Mouse (Mus musculus) mouse embryonic stem cell (cell line): ENCODE data around the gene Pnmt.

Source experiments
- in situ Hi-C, 2 experiments: fragments of 300-500 bp; cut with MboI; formaldehyde crosslinking; loops; 1 replicate in 1 of 2; 3 replicates in 1 of 2; pipeline ENCODE4 v1.14.3; 2019 to 2020; ENCODE audit warnings: low sequenced_read_pairs in 2 of 2, low pct_unique_long_range_greater_than_20kb in 1 of 2, mixed read lengths in 1 of 2; ENCODE audit not compliant: unreplicated experiment in 1 of 2

Gene Pnmt

DNA sequence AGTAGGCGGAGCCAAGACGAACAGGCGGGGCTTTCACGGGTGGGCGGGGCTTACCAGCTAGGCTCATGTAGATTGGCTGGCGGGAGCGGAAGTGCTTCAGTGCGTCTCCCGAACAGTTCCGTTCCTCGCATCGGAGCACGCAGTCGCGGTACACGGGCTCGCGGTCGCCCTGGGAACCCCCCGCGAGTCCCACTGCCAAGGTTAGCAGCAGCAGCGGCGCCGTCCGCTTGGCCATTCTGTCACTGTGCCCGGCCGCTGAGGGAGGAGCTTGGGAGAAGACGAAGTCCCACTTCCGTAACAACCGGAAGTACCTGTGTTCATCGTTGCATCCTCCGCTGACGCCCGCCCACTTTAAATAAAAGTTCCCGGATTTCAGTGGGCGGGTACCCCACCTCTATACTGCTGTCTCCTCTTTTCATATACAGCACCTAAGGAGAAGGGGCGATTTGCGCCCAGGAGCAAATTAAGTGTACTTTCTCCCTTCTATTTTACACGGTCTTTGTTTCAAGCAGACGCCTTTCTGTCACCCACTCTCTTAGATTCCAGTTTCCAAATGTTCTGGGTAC is 14.0 kb downstream of the Pnmt start, which contains the start of gene Pgap3:
TSS of gene Pgap3 (minus strand) at position 330 of the 566 bp plus-strand sequence.
- in situ Hi-C loops, result no loop called here

DNA sequence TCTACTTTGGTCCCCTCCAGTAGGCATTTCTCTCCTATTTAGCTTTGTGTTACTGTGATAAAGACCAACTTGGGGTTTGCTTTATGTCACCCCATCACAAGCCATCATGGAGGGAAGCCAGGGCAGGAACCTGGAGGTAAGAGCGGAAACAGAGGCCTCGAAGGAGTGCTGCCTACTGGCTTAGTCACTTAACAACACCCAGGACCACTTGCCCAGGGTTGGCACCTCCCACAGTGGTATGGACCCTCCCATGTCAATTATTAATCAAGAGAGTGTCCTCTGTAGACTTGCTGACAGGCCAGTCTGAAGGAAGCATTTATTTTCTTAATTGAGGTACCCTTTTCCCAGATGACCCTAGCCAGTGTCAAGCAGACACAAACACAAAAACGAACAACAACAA is 14.6 kb downstream of the Pnmt start:
- in situ Hi-C loops, result no loop called here

DNA sequence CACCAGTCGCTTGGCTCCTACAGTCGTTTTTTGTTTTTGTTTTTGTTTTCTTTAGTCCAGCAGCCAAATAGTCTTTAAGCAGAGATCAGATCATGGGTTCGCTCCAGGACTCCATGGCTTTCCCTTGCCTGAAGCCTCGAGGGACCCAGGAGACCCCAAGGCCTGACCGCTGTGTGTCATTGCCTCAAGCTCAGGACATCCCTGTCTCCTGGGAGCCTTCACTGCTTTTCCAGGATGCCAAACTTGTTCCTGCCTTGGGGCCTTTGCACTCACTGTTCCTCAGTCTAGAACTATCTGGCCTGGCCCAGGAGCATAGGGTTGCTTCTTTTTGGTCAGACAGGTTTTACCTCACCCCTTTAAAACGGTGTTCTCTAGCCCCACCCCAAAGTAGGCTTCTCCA is 20.4 kb downstream of the Pnmt start:
- in situ Hi-C loops, result no loop called here

DNA sequence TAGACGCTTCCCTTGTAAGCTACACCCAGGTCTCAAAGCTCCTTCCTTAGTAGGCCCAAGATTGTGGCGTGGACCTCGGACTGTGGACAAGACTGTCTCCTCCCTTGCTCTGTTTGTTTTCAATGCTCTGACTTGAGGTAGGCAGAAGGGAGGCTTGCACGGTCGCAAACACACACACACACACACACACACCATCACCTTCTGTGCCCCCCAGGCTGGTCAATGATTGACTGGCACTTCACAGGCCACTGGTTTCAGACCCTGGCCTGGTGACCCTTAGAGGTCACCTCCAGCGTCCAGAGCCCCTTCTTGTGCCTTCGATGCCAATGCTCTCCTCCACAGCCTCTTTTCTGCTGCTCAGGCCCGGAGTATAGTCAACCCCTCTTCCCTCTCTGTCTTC is 22.6 kb downstream of the Pnmt start:
- in situ Hi-C loops, result no loop called here

DNA sequence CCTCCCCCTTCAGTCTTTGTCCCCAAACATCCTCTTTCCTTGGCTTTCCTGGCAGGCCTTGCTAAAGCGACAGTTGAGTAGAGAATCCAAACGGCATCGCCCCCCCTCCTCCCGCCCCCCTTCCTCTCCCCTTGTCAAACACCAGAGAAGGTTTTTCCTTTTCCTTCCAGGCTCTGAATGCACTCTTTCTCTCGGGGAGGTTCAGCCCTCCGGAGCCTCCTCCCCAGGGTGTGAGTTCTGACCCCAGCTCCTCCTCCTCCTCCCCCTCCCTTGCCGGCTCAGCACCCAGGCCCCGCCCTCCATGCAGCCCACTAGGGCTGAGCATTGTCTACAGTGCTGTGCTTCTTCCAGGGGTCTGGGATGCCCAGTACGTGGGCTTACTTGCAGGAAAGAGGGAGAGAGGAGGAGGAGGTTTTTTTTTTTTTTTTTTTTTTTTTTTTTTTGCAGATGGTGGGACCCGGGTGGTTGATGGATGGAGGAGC is 23.1 kb downstream of the Pnmt start:
- in situ Hi-C loops, result no loop called here

DNA sequence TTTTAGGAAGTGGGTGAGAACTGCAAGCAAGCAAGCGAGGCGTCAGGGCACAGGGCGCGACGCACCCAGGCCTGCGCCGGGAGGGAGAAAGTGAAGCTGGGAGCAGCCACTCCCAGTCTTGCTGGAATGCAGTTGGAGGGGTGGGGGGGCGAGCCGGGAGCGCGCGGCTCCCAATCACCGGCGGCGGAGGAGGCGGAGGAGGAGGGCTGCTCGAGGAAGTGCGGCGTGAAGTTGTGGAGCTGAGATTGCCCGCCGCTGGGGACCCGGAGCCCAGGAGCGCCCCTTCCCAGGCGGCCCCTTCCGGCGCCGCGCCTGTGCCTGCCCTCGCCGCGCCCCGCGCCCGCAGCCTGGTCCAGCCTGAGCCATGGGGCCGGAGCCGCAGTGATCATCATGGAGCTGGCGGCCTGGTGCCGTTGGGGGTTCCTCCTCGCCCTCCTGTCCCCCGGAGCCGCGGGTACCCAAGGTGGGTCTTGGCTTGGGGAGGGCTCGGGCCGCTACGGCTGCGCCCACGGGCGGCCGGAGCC is 26.1 kb downstream of the Pnmt start, which contains the start of gene Erbb2:
TSS of gene Erbb2 (plus strand) at position 198 of the 524 bp plus-strand sequence.
- in situ Hi-C loops, result no loop called here

DNA sequence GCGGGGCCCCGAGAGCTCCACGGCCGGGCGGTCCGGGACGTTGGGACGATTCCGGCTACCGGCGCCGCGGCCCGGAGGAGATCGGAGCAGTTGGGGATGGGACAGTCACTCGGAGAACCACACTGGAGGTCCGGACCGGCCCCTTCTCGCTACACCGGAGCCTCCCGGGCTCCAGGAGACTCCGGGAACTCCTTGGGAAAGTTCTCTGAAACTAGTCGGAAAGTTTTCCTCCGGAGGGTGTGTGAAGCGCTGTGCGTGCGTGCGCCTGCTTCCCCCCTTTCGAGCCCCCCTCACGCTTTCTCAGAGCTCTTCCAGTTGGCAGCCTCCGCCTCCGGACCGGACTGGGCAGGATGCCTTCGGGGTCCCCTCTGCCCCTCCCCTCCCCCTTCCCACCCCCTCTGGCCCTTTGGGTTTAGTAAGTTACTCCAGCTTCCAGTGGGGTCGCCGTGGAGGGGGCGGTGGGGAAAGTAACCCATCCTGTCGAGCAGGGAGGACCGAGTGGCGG is 26.6 kb downstream of the Pnmt start:
- in situ Hi-C loops, result no loop called here

DNA sequence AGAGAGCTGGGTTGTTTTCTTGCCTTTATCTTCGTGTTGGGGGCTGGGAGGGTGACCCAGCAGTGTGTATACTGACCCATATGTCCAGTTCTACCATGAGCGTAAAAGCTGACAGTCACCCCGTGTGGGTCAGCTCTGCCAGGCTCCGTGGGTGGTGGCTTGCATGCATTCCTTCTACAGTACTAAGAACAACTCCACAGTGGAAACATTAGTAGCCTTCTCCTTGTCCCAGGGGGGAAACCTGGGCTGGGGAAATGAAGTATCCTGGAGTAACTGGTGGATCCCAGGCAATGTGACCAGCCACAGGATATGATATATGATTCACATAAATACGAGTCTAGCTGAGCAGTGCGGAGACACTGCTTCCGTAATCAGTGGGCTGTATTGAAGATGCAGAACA is 27.5 kb downstream of the Pnmt start:
- in situ Hi-C loops, result no loop called here

DNA sequence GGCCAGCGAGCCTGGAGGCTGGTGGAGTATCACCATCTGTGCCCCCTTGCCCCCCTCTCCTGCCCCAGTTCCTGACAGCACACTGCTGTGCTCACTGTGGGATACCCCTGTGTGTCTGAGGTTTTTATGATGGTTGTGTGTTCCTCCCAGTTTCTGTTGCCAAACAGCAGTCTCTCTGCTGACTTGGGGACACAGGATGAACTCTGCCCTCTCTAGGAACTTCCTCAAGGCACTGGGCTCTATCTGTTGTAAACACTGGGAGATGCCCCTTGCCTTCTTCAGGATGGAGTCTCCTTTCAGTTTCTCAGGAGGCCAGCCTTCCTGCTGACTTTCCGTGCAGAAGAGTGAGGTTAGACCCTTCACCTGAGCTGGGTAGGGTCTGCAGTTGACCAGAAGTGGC is 27.9 kb downstream of the Pnmt start:
- in situ Hi-C loops, result no loop called here

DNA sequence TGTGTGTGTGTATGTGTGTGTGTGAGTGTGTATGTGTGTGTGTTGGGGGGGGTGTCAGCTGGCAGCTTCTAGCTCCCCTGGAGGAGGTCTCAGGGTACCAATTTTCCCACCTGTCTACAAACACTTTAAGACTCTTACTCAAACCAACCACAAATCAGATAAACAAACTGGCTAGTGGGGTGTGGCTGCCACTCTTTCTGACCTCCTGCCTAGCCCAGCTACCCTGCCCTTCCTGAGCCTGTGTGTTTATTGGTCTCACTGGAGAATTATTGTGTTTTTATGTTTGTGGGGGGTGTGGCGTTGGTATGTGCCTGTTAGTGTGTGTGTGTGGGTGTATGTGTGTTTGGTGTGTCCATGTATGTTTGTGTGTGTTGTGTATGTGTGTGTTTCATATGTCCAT is 30.8 kb downstream of the Pnmt start:
- in situ Hi-C loops, result no loop called here

DNA sequence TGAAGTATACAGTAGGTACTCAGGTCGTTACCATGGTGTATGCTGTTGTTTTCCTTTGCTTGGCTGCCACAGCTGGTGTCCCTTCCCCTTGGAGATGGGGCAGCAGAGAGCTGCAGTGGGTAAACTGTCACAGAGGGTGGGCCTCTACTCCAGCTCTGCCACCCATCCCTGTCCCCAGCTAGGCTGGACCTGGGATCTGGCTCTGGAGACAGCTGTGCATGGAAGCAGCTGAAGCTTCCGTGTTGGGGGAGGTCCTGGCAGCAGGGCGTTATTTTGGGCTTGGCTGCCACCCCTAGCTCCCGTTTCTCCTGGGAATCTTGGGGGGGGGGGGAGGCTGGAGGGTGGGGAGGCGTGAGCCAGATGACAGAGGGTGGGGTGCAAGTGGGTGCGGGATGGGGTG is 32.0 kb downstream of the Pnmt start:
- in situ Hi-C loops, result no loop called here

DNA sequence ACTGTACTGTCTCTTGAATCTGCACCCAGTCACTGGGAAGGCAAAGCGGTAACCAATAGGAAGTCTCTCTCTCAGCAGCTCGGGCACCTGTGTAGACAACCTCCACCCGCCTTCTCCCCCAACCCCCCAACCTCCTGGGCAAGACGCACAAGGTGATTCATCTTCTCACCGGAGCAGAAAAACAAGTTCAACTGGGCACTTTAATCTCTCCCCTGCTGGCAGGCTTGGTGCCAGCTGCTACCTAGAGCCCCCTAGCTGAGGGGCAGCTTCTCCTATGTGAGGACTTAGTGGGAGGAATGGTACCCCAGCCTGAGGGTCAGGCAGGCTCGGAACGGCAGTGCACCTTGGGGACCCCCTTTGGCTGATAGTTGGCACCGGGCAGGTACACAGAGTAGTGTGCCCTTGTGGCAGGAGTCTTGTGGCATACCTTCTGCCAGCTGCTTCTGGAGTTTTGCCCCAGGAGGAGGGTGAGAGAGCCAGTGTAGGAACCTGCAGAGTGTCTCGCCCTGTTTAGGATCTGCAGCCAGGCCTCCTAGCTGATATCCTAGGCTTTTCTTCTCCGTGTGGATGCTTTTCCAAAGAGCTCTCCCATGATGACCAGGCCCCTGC is 32.8 kb downstream of the Pnmt start:
- in situ Hi-C loops, result no loop called here

DNA sequence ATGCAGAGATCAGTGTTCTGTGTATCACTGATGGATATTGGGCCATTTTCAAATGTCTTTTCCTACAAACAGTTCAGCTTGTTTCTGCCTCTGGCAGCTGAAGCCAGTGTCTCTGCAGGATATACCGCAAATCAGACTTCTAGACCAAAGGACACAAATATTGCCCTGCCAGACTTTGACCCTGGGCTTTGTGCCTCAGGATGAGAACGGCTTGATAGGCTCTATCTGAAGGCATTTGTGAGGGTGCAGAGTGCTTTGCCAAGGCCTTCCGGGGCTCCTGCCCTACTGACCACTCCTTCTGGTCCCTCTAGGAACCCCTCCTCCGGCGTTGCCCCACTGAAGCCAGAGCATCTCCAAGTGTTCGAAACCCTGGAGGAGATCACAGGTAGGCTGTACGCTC is 40.3 kb downstream of the Pnmt start:
- in situ Hi-C loops, result no loop called here

DNA sequence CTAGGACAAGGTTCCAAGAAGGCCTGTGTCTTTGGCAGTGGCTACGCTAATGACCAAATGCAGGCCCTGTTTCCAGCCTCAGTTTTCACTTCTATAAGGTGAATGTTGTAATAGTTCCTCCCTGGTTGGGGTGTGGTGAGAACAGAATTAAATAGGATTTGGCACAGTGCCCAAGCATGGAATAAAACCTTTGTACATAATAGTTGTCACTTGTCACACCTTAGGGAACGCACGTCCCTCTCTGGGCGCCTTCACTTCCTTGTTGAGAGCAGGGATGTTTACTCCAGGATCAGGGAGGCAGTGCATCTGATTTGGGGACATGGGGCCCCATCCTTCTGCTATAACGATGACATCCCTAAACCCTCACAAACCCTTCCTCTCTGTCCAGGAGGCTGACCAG is 42.2 kb downstream of the Pnmt start:
- in situ Hi-C loops, result no loop called here

DNA sequence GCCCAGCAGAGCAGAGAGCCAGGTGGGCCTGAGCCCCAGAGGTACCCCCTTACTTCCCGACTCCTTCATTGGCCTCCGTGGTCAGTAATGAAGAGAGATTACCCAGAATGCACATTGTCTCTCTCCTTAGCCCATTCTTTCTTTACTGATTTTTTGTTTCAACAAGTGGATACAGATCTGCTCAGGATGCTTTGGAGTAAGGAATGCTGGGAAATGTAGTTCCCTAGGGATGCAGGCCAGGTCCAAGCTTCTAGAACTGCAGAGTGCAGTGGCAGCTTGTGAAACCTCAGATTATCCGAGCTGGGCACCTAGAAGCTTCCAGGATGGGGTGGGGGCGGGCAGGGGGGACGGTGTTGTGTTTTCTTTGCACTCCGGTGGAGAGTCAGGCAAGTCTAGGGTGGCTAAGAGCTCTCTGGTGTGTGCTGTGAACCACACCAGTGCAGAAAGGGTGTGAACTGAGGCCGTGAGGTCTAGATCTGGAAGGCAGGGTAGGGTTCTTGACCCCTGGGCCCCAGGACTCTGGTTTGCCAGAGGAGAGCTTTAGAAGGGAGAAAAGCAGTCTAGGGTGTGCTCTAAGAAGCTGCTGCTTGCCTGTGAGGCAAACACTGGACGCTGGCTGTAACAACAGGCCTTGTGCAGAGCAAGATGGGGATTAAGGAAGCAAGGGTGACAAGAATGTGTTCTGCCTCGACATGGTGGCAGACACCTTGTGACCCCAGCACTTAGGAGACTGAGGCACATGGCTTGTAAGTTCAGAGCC is 45.7 kb downstream of the Pnmt start:
- in situ Hi-C loops, result no loop called here

DNA sequence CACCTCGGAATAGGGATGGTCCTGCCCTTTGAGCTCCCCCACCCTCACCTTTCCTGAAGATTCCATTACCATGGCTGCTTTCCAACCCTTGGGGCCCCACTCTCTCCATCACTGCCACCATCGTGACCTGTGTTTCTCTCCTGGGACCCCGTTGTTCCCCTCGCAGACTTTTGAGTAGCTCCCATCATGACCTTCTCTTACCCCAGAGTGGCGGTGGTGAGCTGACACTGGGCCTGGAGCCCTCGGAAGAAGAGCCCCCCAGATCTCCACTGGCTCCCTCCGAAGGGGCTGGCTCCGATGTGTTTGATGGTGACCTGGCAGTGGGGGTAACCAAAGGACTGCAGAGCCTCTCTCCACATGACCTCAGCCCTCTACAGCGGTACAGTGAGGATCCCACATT is 49.5 kb downstream of the Pnmt start:
- in situ Hi-C loops, result no loop called here

DNA sequence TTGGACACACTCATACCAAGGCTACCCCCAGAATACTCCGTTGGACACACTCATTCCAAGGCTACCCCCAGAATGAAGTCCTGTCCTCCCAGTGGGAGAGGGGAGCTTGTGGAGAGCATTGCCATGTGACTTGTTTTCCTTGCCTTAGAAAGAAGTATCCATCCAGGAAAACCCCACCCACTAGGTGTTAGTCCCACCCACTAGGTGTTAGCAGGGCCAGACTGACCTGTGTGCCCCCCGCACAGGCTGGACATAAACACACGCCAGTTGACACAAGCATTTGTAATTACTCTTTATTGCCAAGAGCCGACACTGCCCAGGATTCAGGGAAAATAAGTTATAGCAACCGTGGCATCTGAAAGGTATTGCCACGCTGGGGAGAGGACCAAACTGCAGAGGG is 51.2 kb downstream of the Pnmt start:
- in situ Hi-C loops, result no loop called here
